Mouse (Mus musculus): ENCODE data around the gene Aatf.

Aatf gene

DNA sequence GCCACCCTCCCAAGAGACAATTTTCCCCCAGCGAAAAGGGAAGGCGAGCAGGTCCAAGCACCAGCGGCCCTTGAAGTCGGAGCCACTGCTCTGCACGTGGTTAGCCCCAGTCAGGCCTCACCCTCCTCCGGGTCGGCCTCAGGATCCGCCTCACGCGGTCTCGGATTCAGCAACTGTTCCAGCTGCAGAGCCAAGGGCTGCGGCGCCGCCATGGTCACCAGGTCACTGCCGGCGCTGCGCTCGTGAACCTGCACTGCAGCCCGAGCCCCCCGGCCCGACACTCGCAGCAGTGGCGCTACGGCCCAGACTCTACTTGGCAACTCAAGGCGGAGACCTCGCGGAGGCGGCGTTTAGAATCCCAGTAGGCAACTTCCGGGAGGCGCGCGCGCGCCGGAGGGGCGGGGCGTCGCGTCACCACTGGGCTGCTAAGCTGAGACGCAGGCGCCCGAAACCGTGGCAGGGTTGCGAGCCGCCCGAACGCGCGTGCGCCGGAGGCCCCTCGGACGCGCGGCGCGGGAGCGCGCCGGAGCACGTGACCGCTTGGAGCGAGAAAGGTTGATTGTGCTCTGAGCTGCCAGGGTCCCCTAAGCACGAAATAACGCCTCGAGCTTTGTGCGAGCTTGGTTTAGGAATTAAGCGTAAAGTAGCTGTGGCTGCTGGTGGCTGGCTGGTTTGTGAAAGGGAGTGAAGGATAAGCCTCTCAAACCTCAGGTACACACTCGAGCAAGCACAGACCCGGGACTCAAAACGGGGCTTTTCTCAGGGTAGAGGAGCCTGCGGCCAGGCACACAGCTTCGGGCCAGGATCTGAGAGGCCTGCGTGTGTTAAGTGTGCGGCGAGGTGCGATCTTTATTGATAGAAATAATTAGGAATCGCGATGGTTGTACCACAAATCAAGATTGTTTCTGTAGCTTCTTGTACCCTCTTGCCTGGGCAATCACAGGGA is at the start of gene Aatf:
Aatf (minus strand) TSS at position 352 of the 946 bp plus-strand sequence.
- DNase-seq, result peak; percentile 93 to 97

- no peak for DNase-seq
Observed at GRCm38 (mm10) chr11:84562758-84563347, 49.5 kb upstream of the Aatf start.

DNA sequence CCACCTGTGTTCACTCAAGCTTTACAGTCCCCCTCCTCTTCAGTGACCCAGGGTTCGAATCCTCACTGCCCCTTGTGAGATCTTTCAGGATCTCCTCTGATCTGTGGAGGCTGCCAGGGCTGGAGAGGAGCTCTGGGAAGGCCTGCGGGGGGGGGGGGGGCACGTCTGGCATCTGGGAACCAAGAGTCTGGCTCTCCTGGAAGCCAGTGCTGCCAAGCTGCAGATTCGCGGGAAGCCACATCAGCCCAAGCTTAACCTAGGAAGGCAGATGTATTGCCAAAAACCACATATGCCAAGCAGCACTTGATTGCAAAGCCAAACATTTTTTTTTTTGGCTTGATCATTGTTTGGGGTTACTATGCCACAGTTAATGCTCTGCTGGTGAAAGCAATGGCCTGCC is 48.2 kb upstream of the Aatf start:
- DNase-seq, result no peak

GRCm38 (mm10) chr11:84553821-84554450 is 40.6 kb upstream of the Aatf start:
- DNase-seq, result no peak

GRCm38 (mm10) chr11:84551296-84551695 is 38.0 kb upstream of the Aatf start:
- no peak for DNase-seq

DNA sequence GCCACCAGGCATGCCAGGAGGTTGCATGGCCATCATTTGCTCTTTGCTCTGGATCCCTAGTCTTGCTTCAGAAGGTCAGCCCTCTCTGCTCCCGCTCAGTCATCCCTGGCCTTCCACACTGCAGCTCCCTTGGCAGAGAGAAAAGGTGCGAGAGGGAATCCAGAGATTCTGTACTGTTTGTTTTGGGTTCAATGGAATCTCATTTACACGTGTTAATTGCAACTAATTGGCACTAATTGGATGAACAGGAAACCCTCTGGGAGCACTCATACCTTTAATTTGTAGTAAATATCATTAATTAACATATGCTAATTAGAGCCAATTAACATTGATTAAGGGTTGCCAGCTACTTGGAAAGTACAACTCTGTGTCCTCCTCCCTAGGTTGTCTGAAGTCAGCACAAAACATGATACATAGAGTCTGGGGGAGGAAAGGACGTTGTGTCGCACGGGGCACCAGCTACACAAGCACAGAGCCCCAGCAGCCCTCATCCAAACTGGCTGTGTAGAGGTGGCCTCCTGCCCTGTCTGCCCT is 36.0 kb upstream of the Aatf start:
- DNase-seq, result no peak

DNA sequence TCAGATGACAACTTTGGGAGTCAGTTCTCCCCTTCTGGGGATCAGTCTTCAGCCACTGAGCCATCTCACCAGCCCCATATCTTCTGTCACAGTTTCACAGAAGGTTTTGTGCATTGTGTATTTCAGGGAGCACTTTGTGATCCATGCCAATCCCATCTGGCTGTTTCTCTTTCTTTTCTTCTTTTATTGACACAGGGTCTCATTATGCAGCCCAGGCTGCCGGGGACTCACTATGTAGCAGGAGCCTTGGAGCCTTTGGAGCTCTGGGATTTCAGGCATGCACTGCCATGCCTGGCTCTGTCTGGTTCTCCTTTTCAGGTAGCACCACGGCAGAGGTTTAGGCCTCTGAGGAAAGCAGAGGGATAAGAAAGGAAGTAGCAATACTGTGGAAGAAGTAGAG is 35.0 kb upstream of the Aatf start:
- no peak for DNase-seq

GRCm38 (mm10) chr11:84539981-84540380 is 26.7 kb upstream of the Aatf start:
- DNase-seq, result no peak

DNA sequence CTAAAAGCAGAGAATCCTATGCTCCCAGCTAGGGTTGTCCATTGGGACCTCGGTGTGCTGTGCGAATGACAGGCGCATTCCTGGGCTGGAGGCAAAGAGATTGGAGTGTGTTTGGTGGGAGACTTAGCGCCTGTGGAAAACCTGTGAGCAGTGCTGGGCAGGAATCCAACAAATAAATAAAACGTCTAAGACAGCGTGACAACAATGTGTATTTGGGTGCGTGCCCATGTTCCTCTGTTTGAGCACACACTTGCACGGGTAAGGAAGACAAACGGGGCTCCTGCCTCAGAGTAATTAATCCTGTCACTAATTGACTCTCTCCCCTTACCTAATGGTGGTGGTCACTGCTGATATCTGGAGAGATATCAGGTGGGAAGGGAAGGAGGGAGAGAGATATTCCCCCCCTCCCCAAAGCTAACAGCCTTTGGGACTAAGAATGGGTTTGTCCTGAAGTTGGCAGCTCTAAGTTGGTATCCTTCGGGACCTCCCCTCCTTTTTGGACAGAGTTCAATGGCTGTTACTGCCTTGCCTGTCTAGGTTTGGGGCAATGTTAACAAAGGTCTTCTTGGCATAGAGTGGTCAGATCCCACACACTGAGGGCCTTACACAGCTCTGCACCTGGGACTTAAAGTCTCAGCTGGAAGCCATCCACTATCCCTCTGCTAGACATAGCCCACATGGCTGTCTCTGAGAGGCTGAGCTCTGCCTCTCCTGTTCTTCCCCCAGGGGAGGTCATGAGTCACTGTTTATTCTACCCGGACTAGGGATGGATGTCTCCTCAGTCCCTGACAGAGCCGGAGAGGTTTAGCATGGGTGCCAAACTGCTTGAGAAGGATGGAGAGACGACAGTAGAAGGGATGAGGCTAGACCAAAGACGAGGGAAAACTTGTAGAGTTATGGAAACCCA is 16.7 kb upstream of the Aatf start:
- no peak for DNase-seq

DNA sequence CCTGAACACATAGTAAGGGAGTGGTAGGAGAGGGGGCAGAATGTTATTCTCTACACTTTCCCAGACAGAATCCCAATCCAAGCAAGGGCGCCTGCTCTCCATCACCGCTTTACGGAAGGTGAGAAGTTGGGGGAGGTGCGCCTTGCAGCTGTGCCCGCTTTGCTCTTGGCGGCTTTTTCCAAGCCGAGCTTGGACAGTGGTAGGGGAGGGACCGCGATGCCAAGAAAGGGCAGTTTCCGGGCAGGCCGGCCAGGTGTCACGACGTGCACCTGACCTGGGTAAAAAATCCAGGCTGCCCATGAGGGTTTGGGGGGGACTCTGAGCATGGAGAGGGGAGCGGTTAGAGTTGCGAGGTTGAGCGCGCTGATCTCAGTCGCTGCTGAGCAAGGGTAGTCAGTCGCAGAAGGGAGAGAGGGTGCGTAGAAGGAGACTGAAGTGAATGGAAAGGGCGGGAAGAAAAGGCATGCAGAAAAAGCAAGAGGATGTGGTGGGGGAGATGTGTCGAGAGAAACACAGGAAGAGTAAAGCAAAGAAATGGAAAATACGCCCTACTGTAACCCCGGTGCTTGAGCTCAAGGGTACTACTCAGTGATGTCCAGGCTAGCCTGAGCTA is 15.9 kb upstream of the Aatf start:
- no peak for DNase-seq

GRCm38 (mm10) chr11:84526976-84527860 is 13.9 kb upstream of the Aatf start:
- no peak for DNase-seq

- no peak for DNase-seq
Observed at GRCm38 (mm10) chr11:84526451-84526850, 13.1 kb upstream of the Aatf start.

DNA sequence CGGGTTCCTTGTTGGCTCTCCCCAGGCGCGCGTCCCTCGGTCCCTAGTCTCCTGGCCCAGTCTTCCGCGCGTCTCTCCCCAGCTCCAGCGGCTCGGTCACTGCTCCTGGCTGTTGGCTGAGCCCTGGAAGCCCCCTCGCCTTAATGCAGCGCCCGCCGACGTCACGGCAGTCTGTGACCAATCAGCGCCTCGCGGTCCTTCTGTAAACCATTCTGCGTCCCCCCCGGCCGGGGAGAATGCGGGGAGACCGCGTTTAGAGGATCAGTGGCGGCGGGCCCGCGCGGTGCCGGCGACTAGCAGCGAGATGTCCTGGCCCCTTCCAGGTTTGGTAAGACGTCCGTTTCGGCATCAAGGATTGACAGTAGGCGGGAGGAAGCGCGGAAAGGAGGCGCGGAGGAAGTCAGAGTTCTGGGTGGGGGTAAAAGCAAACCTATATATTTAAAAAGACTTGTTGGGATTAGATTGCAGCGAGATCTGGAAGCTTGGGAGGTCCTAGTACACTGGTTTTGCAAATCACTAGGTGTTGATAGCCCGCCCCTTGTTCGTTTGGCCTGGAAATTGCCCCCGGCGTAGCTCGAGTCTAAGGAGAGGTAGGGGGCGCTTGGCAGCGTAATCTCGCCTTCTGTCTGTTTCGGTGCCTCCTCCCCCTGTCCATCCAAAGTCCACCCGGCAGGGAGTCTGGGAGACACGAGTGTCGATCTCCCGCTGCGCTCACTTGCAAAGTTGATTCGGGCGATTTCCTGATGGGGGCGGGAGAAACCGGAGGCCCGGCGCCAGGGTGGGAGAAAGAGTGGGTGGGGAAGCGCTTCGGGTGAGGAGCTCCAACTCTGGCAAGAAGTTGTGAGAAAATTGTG is 12.3 kb upstream of the Aatf start, which contains the start of gene Lhx1:
Lhx1 (minus strand) TSS at position 115 of the 854 bp plus-strand sequence.
- DNase-seq, result no peak

GRCm38 (mm10) chr11:84524511-84525270 is 11.4 kb upstream of the Aatf start:
- DNase-seq, result no peak

DNA sequence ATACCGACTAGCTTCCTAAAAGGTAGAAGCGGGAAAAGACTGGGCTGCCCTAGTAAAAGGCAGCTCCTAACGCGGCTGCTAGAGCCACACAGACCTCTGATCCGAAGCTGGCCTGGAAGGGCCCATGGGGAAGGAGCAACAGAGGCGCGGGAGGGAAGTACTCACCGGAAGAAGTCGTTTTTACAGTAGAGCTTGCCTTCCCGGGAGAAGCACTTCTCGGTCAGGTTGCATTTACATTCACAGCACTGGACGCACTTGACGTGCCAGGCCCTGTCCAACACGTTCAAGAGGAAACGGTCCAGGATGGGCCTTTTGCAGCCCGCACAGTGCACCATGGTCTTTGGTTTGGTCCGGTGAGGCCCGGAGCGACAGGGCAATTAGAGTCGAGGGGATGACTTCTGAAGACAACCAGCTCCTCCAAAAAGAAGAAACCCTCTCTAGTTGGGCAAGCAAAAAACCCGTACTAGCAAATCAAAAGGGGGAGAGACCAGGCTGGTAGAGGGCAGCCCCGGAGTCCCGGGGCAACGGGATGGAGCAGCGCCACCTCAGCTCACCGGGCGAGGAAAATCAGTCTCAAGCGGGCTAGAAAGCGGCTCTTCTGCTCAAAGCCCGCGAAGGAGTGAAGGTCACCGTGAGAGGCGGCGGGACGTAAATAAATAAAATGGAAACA is 10.7 kb upstream of the Aatf start:
- DNase-seq, result no peak

- DNase-seq, result no peak
Observed at GRCm38 (mm10) chr11:84523321-84523831, 10.1 kb upstream of the Aatf start.

DNA sequence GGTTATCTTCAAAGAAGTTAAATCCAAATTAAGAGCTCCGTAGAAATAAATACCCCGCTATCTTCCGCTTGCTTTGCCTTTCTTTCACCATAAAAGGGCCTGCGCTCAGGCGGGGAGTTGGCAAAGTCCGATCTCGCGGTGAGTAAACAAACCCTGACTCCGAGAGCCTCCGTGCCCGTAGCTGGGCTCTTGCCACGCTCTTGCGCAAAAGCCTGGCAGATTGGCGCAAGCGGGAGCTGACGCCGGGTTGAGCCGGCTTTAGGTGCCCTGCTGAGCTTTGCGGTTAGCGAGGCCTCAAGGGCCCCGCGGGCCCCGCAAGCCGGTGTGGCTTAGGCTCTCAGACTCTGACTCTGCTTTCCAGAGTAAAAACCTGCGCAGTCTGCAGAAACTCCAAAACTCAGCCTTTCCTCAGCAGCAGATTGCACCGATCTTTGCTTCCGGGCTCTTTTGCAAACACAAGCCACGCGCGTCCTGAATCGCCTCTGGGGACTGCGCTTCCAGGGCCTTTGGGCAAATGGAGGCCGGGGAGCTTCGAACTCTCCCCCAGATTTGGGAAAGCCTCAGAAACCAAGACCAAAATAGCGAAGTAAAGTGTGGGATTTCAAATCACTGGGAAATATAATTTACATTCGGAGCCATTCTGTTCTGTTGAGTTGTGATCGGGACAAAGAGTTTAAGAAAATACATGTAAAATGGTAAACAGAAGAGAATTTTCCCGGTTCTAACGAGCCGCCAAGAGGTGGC is 9.4 kb upstream of the Aatf start:
- peak in 1 of 2 experiments; percentile 27 for DNase-seq
